Mouse (Mus musculus): Measurements from ENCODE around the gene H2afx. TPM values are rescaled to one million over a fixed set of nuclear protein-coding genes. Genes with fewer than 3 reads are reported as not detected.
"Not testable (repeated sequence)": the region's sequence is repeated elsewhere in the genome, so short reads cannot be mapped to it uniquely, and the experiment has no call there.

The H2afx gene
- polyA plus RNA-seq, 1 experiment from 2014 or later, result 209 TPM

- H3K36me3 ChIP-seq, result peaks cover 43% of the 10 kb centered on the region
These were observed 9.4 kb downstream of the H2afx start, which contains the start of gene Hmbs for GRCm38 (mm10) chr9:44343781-44344421. Hmbs (minus strand) TSS chr9:44344228.

GRCm38 (mm10) chr9:44345570-44346433 lies 11.3 kb downstream of the H2afx start:
- WGBS, result 83% methylated on average over 6 of the region's 6 CpGs
- no peak for ATAC-seq

More at GRCm38 (mm10) chr9:44343781-44344421, 9.4 kb downstream of the H2afx start, which contains the start of gene Hmbs:
- Histone ChIP-seq H3K4me1 (replicated peaks) (peaks cover 16% of the 10 kb centered on the region), H3K4me3 (replicated peaks) (peak within 1 kb of the TSS; percentile 83), H3K9ac (replicated peaks) (peak within 1 kb of the TSS; percentile 80), H3K27ac (peak within 1 kb of the TSS; percentile 98), H3K27me3 (no peaks in the 10 kb centered on the region), H3K9me3 (no peaks in the 10 kb centered on the region), H3K4me2 (replicated peaks) (peak within 1 kb of the TSS; percentile 69)
- WGBS, result under 1% methylated on average over 39 of the region's 39 CpGs
- ATAC-seq, result peak; percentile 97

GRCm38 (mm10) chr9:44347166-44347565 lies 12.7 kb downstream of the H2afx start:
- Histone ChIP-seq H3K4me2 (replicated peaks) (no peak overlapping the region), H3K27me3 (no peaks in the 10 kb centered on the region), H3K4me3 (replicated peaks) (no peak overlapping the region), H3K9ac (replicated peaks) (no peak overlapping the region), H3K27ac (no peak overlapping the region), H3K36me3 (peaks cover 59% of the 10 kb centered on the region), H3K4me1 (replicated peaks) (peaks cover 14% of the 10 kb centered on the region), H3K9me3 (no peaks in the 10 kb centered on the region)
- WGBS, result 88% methylated on average over 9 of the region's 9 CpGs
- ATAC-seq, result no peak

More at GRCm38 (mm10) chr9:44345570-44346433, 11.3 kb downstream of the H2afx start:
- peaks cover 16% of the 10 kb centered on the region for H3K4me1 ChIP-seq (replicated peaks)
- H3K4me2 ChIP-seq (replicated peaks), result no peak overlapping the region
- no peaks in the 10 kb centered on the region for H3K27me3 ChIP-seq
- H3K27ac ChIP-seq, result no peak overlapping the region
- H3K9me3 ChIP-seq, result no peaks in the 10 kb centered on the region
- peaks cover 46% of the 10 kb centered on the region for H3K36me3 ChIP-seq
- no peak overlapping the region for H3K4me3 ChIP-seq (replicated peaks)
- no peak overlapping the region for H3K9ac ChIP-seq (replicated peaks)

- H3K9me3 ChIP-seq, result no peaks in the 10 kb centered on the region
- no peak overlapping the region for H3K9ac ChIP-seq (replicated peaks)
- peaks cover 64% of the 10 kb centered on the region for H3K36me3 ChIP-seq
- H3K4me1 ChIP-seq (replicated peaks), result peaks cover 9% of the 10 kb centered on the region
- ATAC-seq, result no peak
- no peak overlapping the region for H3K4me2 ChIP-seq (replicated peaks)
- WGBS, result 86% methylated on average over 4 of the region's 4 CpGs
- H3K27ac ChIP-seq, result no peak overlapping the region
- no peaks in the 10 kb centered on the region for H3K27me3 ChIP-seq
- no peak overlapping the region for H3K4me3 ChIP-seq (replicated peaks)
These were observed 13.1 kb downstream of the H2afx start for GRCm38 (mm10) chr9:44347621-44348020.

GRCm38 (mm10) chr9:44348546-44348945 lies 14.1 kb downstream of the H2afx start:
- no peak overlapping the region for H3K27ac ChIP-seq
- H3K36me3 ChIP-seq, result peaks cover 73% of the 10 kb centered on the region
- H3K27me3 ChIP-seq, result no peaks in the 10 kb centered on the region
- no peak overlapping the region for H3K9ac ChIP-seq (replicated peaks)
- H3K4me2 ChIP-seq (replicated peaks), result no peak overlapping the region
- H3K9me3 ChIP-seq, result no peaks in the 10 kb centered on the region
- ATAC-seq, result no peak
- WGBS, result 98% methylated on average over 4 of the region's 4 CpGs
- H3K4me3 ChIP-seq (replicated peaks), result no peak overlapping the region
- H3K4me1 ChIP-seq (replicated peaks), result no peaks in the 10 kb centered on the region

GRCm38 (mm10) chr9:44351396-44351795 lies 16.9 kb downstream of the H2afx start:
- H3K9ac ChIP-seq (replicated peaks), result no peak overlapping the region
- H3K27ac ChIP-seq, result no peak overlapping the region
- no peaks in the 10 kb centered on the region for H3K27me3 ChIP-seq
- no peaks in the 10 kb centered on the region for H3K9me3 ChIP-seq
- H3K4me2 ChIP-seq (replicated peaks), result no peak overlapping the region
- ATAC-seq, result no peak
- no peaks in the 10 kb centered on the region for H3K4me1 ChIP-seq (replicated peaks)
- H3K36me3 ChIP-seq, result peaks cover 97% of the 10 kb centered on the region
- H3K4me3 ChIP-seq (replicated peaks), result no peak overlapping the region
- 98% methylated on average over 4 of the region's 4 CpGs for WGBS

- WGBS, result 92% methylated on average over 10 of the region's 10 CpGs
- H3K4me2 ChIP-seq (replicated peaks), result no peak overlapping the region
- ATAC-seq, result no peak
- peaks cover 98% of the 10 kb centered on the region for H3K36me3 ChIP-seq
- H3K27me3 ChIP-seq, result no peaks in the 10 kb centered on the region
- H3K4me1 ChIP-seq (replicated peaks), result 0 out of 2 replicates have a peak, but pooled peaks cover 3% of the 10 kb centered on the region
- no peak overlapping the region for H3K9ac ChIP-seq (replicated peaks)
- no peak overlapping the region for H3K27ac ChIP-seq
- H3K9me3 ChIP-seq, result no peaks in the 10 kb centered on the region
- H3K4me3 ChIP-seq (replicated peaks), result no peak overlapping the region
These were observed 17.8 kb downstream of the H2afx start for GRCm38 (mm10) chr9:44352337-44352736.

- ATAC-seq, result no peak
- H3K36me3 ChIP-seq, result peaks cover 96% of the 10 kb centered on the region
- H3K27ac ChIP-seq, result no peak overlapping the region
- 97% methylated on average over 6 of the region's 6 CpGs for WGBS
- no peak overlapping the region for H3K9ac ChIP-seq (replicated peaks)
- no peaks in the 10 kb centered on the region for H3K27me3 ChIP-seq
- H3K9me3 ChIP-seq, result no peaks in the 10 kb centered on the region
- H3K4me2 ChIP-seq (replicated peaks), result no peak overlapping the region
- no peak overlapping the region for H3K4me3 ChIP-seq (replicated peaks)
- 0 out of 2 replicates have a peak, but pooled peaks cover 3% of the 10 kb centered on the region for H3K4me1 ChIP-seq (replicated peaks)
These were observed 18.6 kb downstream of the H2afx start for GRCm38 (mm10) chr9:44353142-44353541.

GRCm38 (mm10) chr9:44357207-44357606 lies 22.7 kb downstream of the H2afx start:
- Histone ChIP-seq H3K4me3 (replicated peaks) (no peak overlapping the region), H3K27me3 (no peaks in the 10 kb centered on the region), H3K4me1 (replicated peaks) (peaks cover 14% of the 10 kb centered on the region), H3K9ac (replicated peaks) (no peak overlapping the region), H3K36me3 (peaks cover 72% of the 10 kb centered on the region), H3K4me2 (replicated peaks) (no peak overlapping the region), H3K9me3 (no peaks in the 10 kb centered on the region), H3K27ac (no peak overlapping the region)
- WGBS, result 81% methylated on average over 4 of the region's 4 CpGs
- ATAC-seq, result no peak

- peak within 1 kb of the TSS; percentile 93 for H3K9ac ChIP-seq (replicated peaks)
- peak within 1 kb of the TSS; percentile 96 for H3K4me3 ChIP-seq (replicated peaks)
- peak within 1 kb of the TSS; percentile 82 for H3K4me2 ChIP-seq (replicated peaks)
- H3K36me3 ChIP-seq, result peaks cover 31% of the 10 kb centered on the region
- peak within 1 kb of the TSS; percentile 72 for H3K27ac ChIP-seq
- peak; percentile 96 for ATAC-seq
- H3K27me3 ChIP-seq, result no peaks in the 10 kb centered on the region
- 1% methylated on average over 44 of the region's 44 CpGs for WGBS
- peaks cover 14% of the 10 kb centered on the region for H3K4me1 ChIP-seq (replicated peaks)
- H3K9me3 ChIP-seq, result no peaks in the 10 kb centered on the region
These were observed 26.9 kb downstream of the H2afx start, which contains the start of gene Vps11 for GRCm38 (mm10) chr9:44361190-44361917. Vps11 (minus strand) TSS chr9:44361670.

GRCm38 (mm10) chr9:44361931-44362330 lies 27.4 kb downstream of the H2afx start:
- WGBS, result 42% methylated on average over 4 of the region's 4 CpGs
- Histone ChIP-seq H3K9ac (replicated peaks) (0 out of 2 replicates have a peak overlapping the region, but pooled peaks have one; percentile 93), H3K27ac (peak overlapping the region; percentile 72; the same call in 1 of the 2 replicates), H3K36me3 (peaks cover 25% of the 10 kb centered on the region), H3K4me2 (replicated peaks) (peak overlapping the region; percentile 82), H3K4me1 (replicated peaks) (peaks cover 13% of the 10 kb centered on the region), H3K4me3 (replicated peaks) (peak overlapping the region; percentile 96)
- ATAC-seq, result peak; percentile 59
- H3K27me3 ChIP-seq, H3K9me3 ChIP-seq: not testable (repeated sequence)
